Mouse (Mus musculus) G1E (cell line): ENCODE measurements around the gene Coro2a.

Experiments
- CTCF ChIP-seq: IDR thresholded peaks from 2 replicates; pipeline ENCODE4 v1.5.1; 2012; ENCODE audit warnings: low read depth, low read length, inconsistent platforms, mixed read lengths
- GATA1 ChIP-seq: IDR thresholded peaks from 2 replicates; pipeline ENCODE4 v1.6.1; 2012; ENCODE audit warnings: borderline replicate concordance, low read length, inconsistent platforms, mixed read lengths
- POLR2AphosphoS5 ChIP-seq: IDR thresholded peaks from 2 replicates; pipeline ENCODE4 v1.6.1; 2012; ENCODE audit warnings: low read depth, low read length, inconsistent platforms; ENCODE audit not compliant: insufficient replicate concordance
- TAL1 ChIP-seq: conservative IDR thresholded peaks from 2 replicates; pipeline ENCODE4 v1.6.1; 2012; ENCODE audit warnings: low read depth, low read length, inconsistent platforms, mixed read lengths

DNA sequence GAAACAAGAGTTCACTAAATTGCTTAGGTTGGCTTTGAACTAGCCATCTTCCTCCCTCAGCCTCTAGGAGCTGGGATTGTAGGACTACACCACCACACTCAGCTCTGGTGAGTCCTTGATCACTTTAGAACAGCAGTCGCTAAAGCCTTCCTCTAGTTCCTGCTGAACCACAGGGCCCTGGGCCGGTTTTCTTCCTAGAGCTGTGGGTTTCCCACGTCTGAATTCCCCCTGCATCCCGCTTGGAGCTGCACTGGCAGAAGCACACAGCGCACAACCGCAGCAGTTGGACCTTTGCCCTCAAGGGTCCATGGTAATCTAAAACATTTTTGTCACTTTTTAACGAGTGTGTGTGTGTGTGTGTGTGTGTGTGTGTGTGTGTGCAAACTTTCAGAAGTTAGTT is 702 bp upstream of the Coro2a start:
- no peak for TF ChIP-seq CTCF
- TF ChIP-seq TAL1 = no peak
- no peak for TF ChIP-seq GATA1
- no peak for TF ChIP-seq POLR2AphosphoS5
